Mouse (Mus musculus) forebrain, postnatal 0 days (tissue): Measurements from ENCODE around the gene Slitrk3. TPM values are rescaled to one million over a fixed set of nuclear protein-coding genes. Genes with fewer than 3 reads are reported as not detected.
A peak's percentile ranks its signal among the peaks of the same experiment; 100 is the strongest.
"Not testable (repeated sequence)": the region's sequence is repeated elsewhere in the genome, so short reads cannot be mapped to it uniquely, and the experiment has no call there.

ENCODE experiments used
- ATAC-seq: fragments of 200-750 bp; cut with Nextera tagmentation; 2 replicates; pipeline ENCODE4 v1.8.0; 2017; ENCODE audit warnings: mild to moderate bottlenecking, moderate library complexity
- DNase-seq: peaks from one replicate; pipeline ENCODE4 v3.0.0-alpha.2; 2015
- H3K27ac ChIP-seq: fragments of 300-500 bp; sonication (generic); 2 replicates; pipeline ENCODE4 v1.5.1; 2014; ENCODE audit warnings: low read depth, mild to moderate bottlenecking, antibody characterized with exemption, low read length, moderate library complexity, mixed read lengths
- H3K27me3 ChIP-seq: fragments of 300-500 bp; sonication (generic); 2 replicates; pipeline ENCODE4 v1.6.1; 2014; ENCODE audit warnings: mild to moderate bottlenecking, low read length, mixed read lengths; ENCODE audit not compliant: insufficient read depth
- H3K36me3 ChIP-seq: fragments of 300-500 bp; sonication (generic); 2 replicates; pipeline ENCODE4 v1.6.1; 2014; ENCODE audit warnings: mild to moderate bottlenecking, moderate library complexity; ENCODE audit not compliant: insufficient read depth
- H3K4me1 ChIP-seq: fragments of 300-500 bp; sonication (generic); 2 replicates; pipeline ENCODE4 v1.6.1; 2014; ENCODE audit warnings: antibody characterized with exemption; ENCODE audit not compliant: insufficient read depth
- H3K4me2 ChIP-seq: fragments of 300-500 bp; sonication (generic); 2 replicates; pipeline ENCODE4 v1.6.1; 2014; ENCODE audit warnings: low read depth, mild to moderate bottlenecking, moderate library complexity
- H3K4me3 ChIP-seq: fragments of 300-500 bp; sonication (generic); 2 replicates; pipeline ENCODE4 v1.5.1; 2014; ENCODE audit warnings: low read depth, low read length, mixed read lengths
- H3K9ac ChIP-seq: fragments of 300-500 bp; sonication (generic); 2 replicates; pipeline ENCODE4 v1.6.1; 2014; ENCODE audit warnings: mild to moderate bottlenecking
- H3K9me3 ChIP-seq: fragments of 300-500 bp; sonication (generic); 2 replicates; pipeline ENCODE4 v1.6.1; 2016; ENCODE audit warnings: low read length
- CTCF ChIP-seq: sonication (generic); IDR thresholded peaks from 2 replicates; pipeline ENCODE4 v1.5.1; 2016; ENCODE audit warnings: antibody characterized with exemption, control low read depth, low read depth
- WGBS: fragments of 180-500 bp; shearing (Covaris S2); extraction: QIAGEN DNeasy Blood & Tissue Kit; methylation state at CpG from one replicate; pipeline ENCODE4 v1.1.7; 2014; 5-methylcytosine and 5-hydroxymethylcytosine counted together
- polyA plus RNA-seq: library from polyadenylated mRNA; unstranded; fragments of >200 nt; fragmentation: Nextera tagmentation; extraction: Ambion mirVana; gene quantifications from 2 replicates; pipeline ENCODE4 v1.2.1, GENCODE M21; 2015
- total RNA-seq: library from RNA; depleted of rRNA; stranded (reverse); fragments of >200 nt; gene quantifications from 2 replicates; pipeline ENCODE4 v1.2.3, GENCODE M21; 2014; rRNA removed

The Slitrk3 gene
- total RNA-seq, result 21.1 and 30.4 TPM in 2 replicates
- polyA plus RNA-seq, result 8.4 and 20.1 TPM in 2 replicates

DNA sequence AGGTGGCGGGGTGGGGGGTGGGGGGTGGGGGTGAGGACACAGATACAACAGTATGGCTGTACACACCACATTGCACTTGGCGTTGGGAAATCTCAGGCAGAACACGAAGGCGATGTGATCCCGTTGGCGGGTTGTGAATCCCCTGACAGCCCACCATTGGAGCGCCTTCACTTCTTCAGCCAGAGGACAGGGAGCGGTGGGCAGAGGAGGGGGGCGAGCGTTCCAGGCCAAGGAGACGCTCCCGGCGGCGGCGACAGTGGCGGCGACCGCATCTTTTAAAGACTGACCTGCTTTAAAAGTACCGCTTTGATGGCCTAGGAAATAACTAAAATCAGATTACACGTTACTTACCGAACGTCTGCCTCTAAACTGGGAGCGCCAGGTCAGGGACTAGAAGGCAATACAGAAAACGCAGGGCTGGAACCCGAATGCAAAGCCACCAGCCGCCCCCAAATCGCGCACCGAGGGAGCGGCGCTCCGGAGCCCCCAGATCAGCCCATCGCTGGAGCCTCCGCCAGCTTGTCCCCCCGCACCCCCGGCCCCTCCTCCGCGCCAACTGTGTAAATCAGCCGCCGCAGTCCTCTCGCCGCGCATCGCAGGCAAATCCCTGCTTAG lies at the start of gene Slitrk3:
Gene Slitrk3, minus strand, starts transcription at position 607 of the 615 bp plus-strand sequence.
- no peaks in the 10 kb centered on the region for H3K9me3 ChIP-seq
- ATAC-seq, result peak; percentile 71
- H3K4me2 ChIP-seq, result peak within 1 kb of the TSS; percentile 71
- peak within 1 kb of the TSS; percentile 70 for H3K4me3 ChIP-seq
- peak within 1 kb of the TSS; percentile 72 for H3K9ac ChIP-seq
- no peaks in the 10 kb centered on the region for H3K27me3 ChIP-seq
- peak; percentile 82 for DNase-seq
- TF ChIP-seq CTCF, result no peak
- WGBS, result under 1% methylated on average over 44 of the region's 44 CpGs
- no peaks in the 10 kb centered on the region for H3K36me3 ChIP-seq
- H3K4me1 ChIP-seq, result peaks cover 4% of the 10 kb centered on the region; the same call in 1 of the 2 replicates
- H3K27ac ChIP-seq, result peak within 1 kb of the TSS; percentile 88

DNA sequence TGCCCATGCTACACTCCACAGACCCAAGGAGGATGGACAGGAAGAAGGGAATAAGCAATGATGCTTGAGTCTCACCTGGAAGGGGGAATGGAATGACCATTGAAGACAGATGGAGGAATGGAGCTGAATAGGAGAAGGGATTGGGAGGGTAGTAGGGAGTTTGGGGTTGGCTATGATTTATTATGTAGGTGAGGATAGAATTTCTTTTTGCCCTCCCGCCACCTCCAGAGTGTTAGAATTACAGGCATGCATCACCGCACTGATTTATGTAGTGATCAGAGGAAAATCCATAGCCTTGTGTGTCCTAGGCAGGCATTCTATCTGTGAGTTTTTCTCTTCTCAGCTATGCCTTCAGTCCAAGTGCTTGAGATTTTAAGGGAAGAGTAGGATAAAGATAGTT lies 36.8 kb upstream of the Slitrk3 start:
- 99% methylated on average over 2 of the region's 2 CpGs for WGBS
- not testable (repeated sequence) for H3K9ac ChIP-seq, DNase-seq

GRCm38 (mm10) chr3:73084620-73085019 lies 27.0 kb upstream of the Slitrk3 start:
- ATAC-seq, result no peak
- no peak for TF ChIP-seq CTCF
- Histone ChIP-seq H3K27ac (no peak overlapping the region), H3K9me3 (no peaks in the 10 kb centered on the region), H3K4me2 (no peak overlapping the region), H3K4me1 (no peaks in the 10 kb centered on the region), H3K27me3 (no peaks in the 10 kb centered on the region), H3K9ac (no peak overlapping the region), H3K36me3 (no peaks in the 10 kb centered on the region), H3K4me3 (no peak overlapping the region)
- 68% methylated on average over 5 of the region's 5 CpGs for WGBS
- no peak for DNase-seq

More for the DNA sequence above, 36.8 kb upstream of the Slitrk3 start:
- not testable (repeated sequence) for H3K36me3 ChIP-seq, H3K27ac ChIP-seq, H3K4me2 ChIP-seq, H3K4me1 ChIP-seq, H3K4me3 ChIP-seq, H3K27me3 ChIP-seq, ATAC-seq, H3K9me3 ChIP-seq

- WGBS, result 5% methylated on average over 20 of the region's 20 CpGs
- no peaks in the 10 kb centered on the region for H3K36me3 ChIP-seq
Observed at GRCm38 (mm10) chr3:73065823-73066755, 8.5 kb upstream of the Slitrk3 start.

DNA sequence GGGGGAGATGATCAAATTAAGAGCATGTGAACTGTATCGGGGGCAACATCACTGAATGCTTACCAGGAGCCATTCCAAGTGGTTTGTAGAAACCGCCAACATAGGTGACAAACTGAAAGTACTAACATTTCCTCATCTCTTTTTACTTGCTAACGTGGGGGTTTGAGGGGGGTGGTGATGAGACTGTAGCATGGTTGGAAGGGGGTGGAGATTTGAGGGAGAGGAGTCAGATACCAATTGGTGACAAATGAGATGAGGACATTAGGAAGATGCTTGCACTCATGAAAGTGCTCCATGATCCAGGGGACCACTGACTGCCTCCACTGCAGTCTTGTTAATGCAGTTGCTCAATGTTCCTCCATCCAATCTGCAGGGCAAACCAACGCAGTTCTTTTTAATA lies 587 bp upstream of the Slitrk3 start:
- ATAC-seq, result no peak
- Histone ChIP-seq H3K4me1 (peaks cover 4% of the 10 kb centered on the region; the same call in 1 of the 2 replicates), H3K4me3 (peak overlapping the region; percentile 70), H3K27me3 (no peaks in the 10 kb centered on the region), H3K9ac (no peak overlapping the region), H3K4me2 (peak overlapping the region; percentile 71), H3K27ac (no peak overlapping the region), H3K9me3 (no peaks in the 10 kb centered on the region), H3K36me3 (no peaks in the 10 kb centered on the region)
- WGBS, result 15% methylated on average over 4 of the region's 4 CpGs
- DNase-seq, result peak; percentile 45
- no peak for TF ChIP-seq CTCF

More at GRCm38 (mm10) chr3:73065823-73066755, 8.5 kb upstream of the Slitrk3 start:
- H3K9me3 ChIP-seq, result no peaks in the 10 kb centered on the region
- DNase-seq (peak; percentile 90), ATAC-seq (peak; percentile 93)
- H3K27ac ChIP-seq, result peak overlapping the region; percentile 58
- peak overlapping the region; percentile 51 for H3K4me3 ChIP-seq
- no peaks in the 10 kb centered on the region for H3K27me3 ChIP-seq
- H3K4me2 ChIP-seq, result peak overlapping the region; percentile 40
- TF ChIP-seq CTCF, result peak; percentile 81
- peaks cover 3% of the 10 kb centered on the region; the same call in 1 of the 2 replicates for H3K4me1 ChIP-seq
- H3K9ac ChIP-seq, result peak overlapping the region; percentile 51

DNA sequence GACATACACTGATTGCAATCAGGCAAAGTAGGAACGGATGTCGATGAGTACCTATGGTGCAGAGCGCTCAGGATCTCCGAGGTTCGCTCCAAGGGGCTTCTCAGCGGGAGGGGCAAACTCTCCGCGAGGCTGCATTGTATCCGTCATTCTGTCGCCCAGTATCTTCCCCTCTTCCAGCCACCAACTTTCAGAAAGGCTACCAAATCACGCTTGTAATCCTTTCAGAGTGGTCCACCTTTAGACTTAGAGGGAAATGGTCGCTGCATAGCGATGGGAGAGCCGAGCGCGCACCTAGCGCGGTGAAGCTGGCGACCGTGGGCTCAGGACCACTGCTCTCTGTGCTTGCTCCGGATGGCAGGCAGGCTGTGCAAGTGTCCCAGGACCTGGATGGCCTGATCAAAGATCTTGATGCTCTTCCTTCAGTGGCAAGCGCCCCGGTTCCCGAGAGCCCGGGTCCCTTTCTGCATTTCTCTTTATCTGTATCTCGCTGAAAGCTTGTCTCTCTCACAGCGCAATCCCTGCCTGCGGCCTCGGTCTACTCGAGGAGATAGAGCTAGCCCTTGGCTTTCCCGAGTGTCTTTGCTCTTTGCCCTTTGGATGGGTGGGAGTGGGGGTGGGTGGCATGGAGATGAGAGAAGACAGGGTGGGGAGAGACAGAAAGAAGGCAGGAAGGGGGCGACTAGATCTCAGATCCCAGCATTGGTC lies 959 bp downstream of the Slitrk3 start:
- DNase-seq, result peak; percentile 72
- Histone ChIP-seq H3K27me3 (no peaks in the 10 kb centered on the region), H3K36me3 (no peaks in the 10 kb centered on the region), H3K4me2 (peak overlapping the region; percentile 71), H3K4me1 (peaks cover 4% of the 10 kb centered on the region; the same call in 1 of the 2 replicates), H3K9ac (peak overlapping the region; percentile 72), H3K9me3 (no peaks in the 10 kb centered on the region), H3K27ac (peak overlapping the region; percentile 88), H3K4me3 (peak overlapping the region; percentile 70)
- ATAC-seq, result peak; percentile 49
- WGBS, result 2% methylated on average over 32 of the region's 32 CpGs
- no peak for TF ChIP-seq CTCF
